Mouse (Mus musculus) E14TG2a.4 (cell line): ENCODE results near the gene Dclre1b.

Experiments
- CTCF ChIP-seq: conservative IDR thresholded peaks from 2 replicates; pipeline ENCODE4 v1.5.1; 2014; ENCODE audit warnings: low read length
- NANOG ChIP-seq: IDR thresholded peaks from 2 replicates; pipeline ENCODE4 v1.6.1; 2014; ENCODE audit warnings: borderline replicate concordance, low read length, mixed read lengths
- POU5F1 ChIP-seq: IDR thresholded peaks from 2 replicates; pipeline ENCODE4 v1.6.1; 2014; ENCODE audit warnings: low read length, borderline replicate concordance

- TF ChIP-seq CTCF, result no peak
- TF ChIP-seq POU5F1, result no peak
- TF ChIP-seq NANOG, result no peak
Measured at GRCm38 (mm10) chr3:103836453-103836852, 27.2 kb upstream of the Dclre1b start.
